Mouse (Mus musculus) embryonic facial prominence, embryonic 14.5 days (tissue): ENCODE measurements at regions not wholly inside any gene's neighbourhood (a gene's known extent, or its start where the extent isn't known, plus 50 kb on each side); places are given as distances from the start of the nearest gene placed in this dataset.

ENCODE experiments used
- ATAC-seq: fragments of 200-750 bp; cut with Nextera tagmentation; 2 replicates; pipeline ENCODE4 v1.8.0; 2017; ENCODE audit warnings: low read depth, moderate number of reproducible peaks, moderate TSS enrichment
- DNase-seq: peaks from one replicate; pipeline ENCODE4 v3.0.0-alpha.2; 2015; ENCODE audit warnings: low spot score
- H3K27ac ChIP-seq: fragments of 300-500 bp; sonication (generic); replicated peaks from 2 replicates; pipeline ENCODE4 v1.5.1; 2014; ENCODE audit warnings: low read depth, mild to moderate bottlenecking, low read length, moderate library complexity
- H3K27me3 ChIP-seq: fragments of 300-500 bp; sonication (generic); replicated peaks from 2 replicates; pipeline ENCODE4 v1.6.1; 2014; ENCODE audit warnings: low read length; ENCODE audit not compliant: control insufficient read depth, insufficient read depth
- H3K36me3 ChIP-seq: fragments of 300-500 bp; sonication (generic); 2 replicates; pipeline ENCODE4 v1.6.1; 2014; ENCODE audit warnings: low read length, mixed read lengths; ENCODE audit not compliant: control insufficient read depth, insufficient read depth
- H3K4me1 ChIP-seq: fragments of 300-500 bp; sonication (generic); 2 replicates; pipeline ENCODE4 v1.6.1; 2014; ENCODE audit warnings: antibody characterized with exemption, low read length; ENCODE audit not compliant: control insufficient read depth, insufficient read depth
- H3K4me2 ChIP-seq: fragments of 300-500 bp; sonication (generic); 2 replicates; pipeline ENCODE4 v1.6.1; 2014; ENCODE audit warnings: low read depth, mild to moderate bottlenecking, low read length, moderate library complexity, mixed read lengths
- H3K4me3 ChIP-seq: fragments of 300-500 bp; sonication (generic); 2 replicates; pipeline ENCODE4 v1.5.1; 2014; ENCODE audit warnings: low read depth, mild to moderate bottlenecking, low read length
- H3K9ac ChIP-seq: fragments of 300-500 bp; sonication (generic); 2 replicates; pipeline ENCODE4 v1.6.1; 2014; ENCODE audit warnings: low read depth, mild to moderate bottlenecking, low read length, moderate library complexity, mixed read lengths
- H3K9me3 ChIP-seq: fragments of 300-500 bp; sonication (generic); 2 replicates; pipeline ENCODE4 v1.6.1; 2016; ENCODE audit warnings: low read length; ENCODE audit not compliant: control insufficient read depth
- WGBS: fragments of 180-500 bp; shearing (Covaris S2); extraction: QIAGEN DNeasy Blood & Tissue Kit; methylation state at CpG from one replicate; pipeline ENCODE4 v1.1.7; 2014; 5-methylcytosine and 5-hydroxymethylcytosine counted together

- Histone ChIP-seq H3K4me3 (no peak overlapping the region), H3K4me2 (no peak overlapping the region), H3K36me3 (no peaks in the 10 kb centered on the region), H3K9ac (no peak overlapping the region), H3K27me3 (no peaks in the 10 kb centered on the region), H3K27ac (no peak overlapping the region), H3K4me1 (no peaks in the 10 kb centered on the region), H3K9me3 (no peaks in the 10 kb centered on the region)
- 25% methylated on average over 6 of the region's 6 CpGs for WGBS
- 0 out of 2 replicates have a peak, but pooled peaks have one; percentile 33 for ATAC-seq
- peak; percentile 60 for DNase-seq
Measured at GRCm38 (mm10) chr8:117865014-117865413, 63.3 kb upstream of the Mphosph6 start.

GRCm38 (mm10) chr8:117863837-117864236, 62.1 kb upstream of the Mphosph6 start:
- ATAC-seq = no peak
- H3K4me1 ChIP-seq = no peaks in the 10 kb centered on the region
- DNase-seq = peak; percentile 40

GRCm38 (mm10) chr8:117862318-117862717, 60.6 kb upstream of the Mphosph6 start:
- Histone ChIP-seq H3K4me1 (no peaks in the 10 kb centered on the region), H3K9me3 (no peaks in the 10 kb centered on the region), H3K27ac (no peak overlapping the region), H3K4me3 (no peak overlapping the region), H3K9ac (no peak overlapping the region), H3K36me3 (no peaks in the 10 kb centered on the region), H3K27me3 (no peaks in the 10 kb centered on the region), H3K4me2 (no peak overlapping the region)
- WGBS = 65% methylated on average over 2 of the region's 2 CpGs
- DNase-seq (no peak), ATAC-seq (no peak)

More at GRCm38 (mm10) chr8:117863837-117864236, 62.1 kb upstream of the Mphosph6 start:
- Histone ChIP-seq H3K9me3 (no peaks in the 10 kb centered on the region), H3K4me2 (no peak overlapping the region), H3K9ac (no peak overlapping the region), H3K27ac (no peak overlapping the region), H3K27me3 (no peaks in the 10 kb centered on the region), H3K36me3 (no peaks in the 10 kb centered on the region), H3K4me3 (no peak overlapping the region)
- 44% methylated on average over 2 of the region's 2 CpGs for WGBS

GRCm38 (mm10) chr8:117859734-117860133, 58.0 kb upstream of the Mphosph6 start:
- Histone ChIP-seq H3K4me2 (no peak overlapping the region), H3K4me1 (no peaks in the 10 kb centered on the region), H3K4me3 (no peak overlapping the region), H3K36me3 (no peaks in the 10 kb centered on the region), H3K27me3 (no peaks in the 10 kb centered on the region), H3K9me3 (no peaks in the 10 kb centered on the region), H3K9ac (no peak overlapping the region), H3K27ac (no peak overlapping the region)
- WGBS = 6% methylated on average over 11 of the region's 11 CpGs
- ATAC-seq (no peak), DNase-seq (no peak)

GRCm38 (mm10) chr8:117859095-117859494, 57.4 kb upstream of the Mphosph6 start:
- Histone ChIP-seq H3K4me2 (no peak overlapping the region), H3K27ac (no peak overlapping the region), H3K9ac (no peak overlapping the region), H3K4me1 (no peaks in the 10 kb centered on the region), H3K4me3 (no peak overlapping the region), H3K9me3 (no peaks in the 10 kb centered on the region), H3K27me3 (no peaks in the 10 kb centered on the region), H3K36me3 (no peaks in the 10 kb centered on the region)
- ATAC-seq (no peak), DNase-seq (no peak)
- 57% methylated on average over 7 of the region's 7 CpGs for WGBS

- Histone ChIP-seq H3K36me3 (no peaks in the 10 kb centered on the region), H3K4me1 (no peaks in the 10 kb centered on the region), H3K4me2 (no peak overlapping the region), H3K4me3 (no peak overlapping the region), H3K27ac (no peak overlapping the region), H3K9me3 (no peaks in the 10 kb centered on the region), H3K9ac (no peak overlapping the region), H3K27me3 (no peaks in the 10 kb centered on the region)
- DNase-seq (no peak), ATAC-seq (no peak)
- WGBS = 85% methylated on average over 13 of the region's 13 CpGs
Measured at GRCm38 (mm10) chr8:117856121-117856520, 54.4 kb upstream of the Mphosph6 start.

GRCm38 (mm10) chr8:117854942-117855491, 53.3 kb upstream of the Mphosph6 start:
- H3K36me3 ChIP-seq = no peaks in the 10 kb centered on the region
- H3K9me3 ChIP-seq = no peaks in the 10 kb centered on the region
- H3K27me3 ChIP-seq = no peaks in the 10 kb centered on the region
- ATAC-seq (no peak), DNase-seq (no peak)
- no peak overlapping the region for H3K4me2 ChIP-seq
- H3K27ac ChIP-seq = no peak overlapping the region
- 78% methylated on average over 7 of the region's 7 CpGs for WGBS
- H3K9ac ChIP-seq = no peak overlapping the region
- H3K4me1 ChIP-seq = no peaks in the 10 kb centered on the region
- no peak overlapping the region for H3K4me3 ChIP-seq

- Histone ChIP-seq H3K27ac (no peak overlapping the region), H3K9ac (no peak overlapping the region), H3K27me3 (no peaks in the 10 kb centered on the region), H3K4me2 (no peak overlapping the region), H3K4me1 (no peaks in the 10 kb centered on the region), H3K36me3 (no peaks in the 10 kb centered on the region), H3K4me3 (no peak overlapping the region), H3K9me3 (no peaks in the 10 kb centered on the region)
- 71% methylated on average over 11 of the region's 11 CpGs for WGBS
- ATAC-seq = no peak
- no peak for DNase-seq
Measured at GRCm38 (mm10) chr8:117854301-117854700, 52.6 kb upstream of the Mphosph6 start.

GRCm38 (mm10) chr8:117853408-117853807, 51.7 kb upstream of the Mphosph6 start:
- H3K36me3 ChIP-seq = no peaks in the 10 kb centered on the region
- H3K4me2 ChIP-seq = no peak overlapping the region
- H3K9me3 ChIP-seq = no peaks in the 10 kb centered on the region
- H3K4me3 ChIP-seq = no peak overlapping the region
- no peak for DNase-seq
- ATAC-seq = no peak
- H3K27me3 ChIP-seq = no peaks in the 10 kb centered on the region
- WGBS = 52% methylated on average over 4 of the region's 4 CpGs
- H3K27ac ChIP-seq = no peak overlapping the region
- H3K4me1 ChIP-seq = no peaks in the 10 kb centered on the region
- H3K9ac ChIP-seq = no peak overlapping the region
